Mouse (Mus musculus) liver, postnatal 0 days (tissue): ENCODE measurements around the gene Dennd2a.

Experiments used
- CTCF ChIP-seq: sonication (generic); IDR thresholded peaks from 2 replicates; pipeline ENCODE4 v1.5.1; 2016; ENCODE audit warnings: antibody characterized with exemption, low read depth
- EP300 ChIP-seq: IDR thresholded peaks from 2 replicates; pipeline ENCODE4 v1.6.1; 2016; ENCODE audit warnings: antibody characterized with exemption, low read depth, mild to moderate bottlenecking

- no peak for TF ChIP-seq CTCF
- TF ChIP-seq EP300, result no peak
Measured at GRCm38 (mm10) chr6:39539679-39540155, 17.9 kb downstream of the Dennd2a start.
